Mouse (Mus musculus) heart, postnatal 4 days (tissue): ENCODE results near the gene Atat1. TPM values are rescaled to one million over a fixed set of nuclear protein-coding genes. Genes with fewer than 3 reads are reported as not detected.

Experiments
- DNase-seq: peaks from one replicate; pipeline ENCODE4 v3.0.0; 2021
- total RNA-seq, 2 experiments: library from RNA; stranded (reverse); gene quantifications; 2 replicates each; pipeline ENCODE4 v1.2.3; 2021

Atat1 gene
- total RNA-seq, 2 experiments from 2014 or later = 18.7 to 23.0 TPM

DNA sequence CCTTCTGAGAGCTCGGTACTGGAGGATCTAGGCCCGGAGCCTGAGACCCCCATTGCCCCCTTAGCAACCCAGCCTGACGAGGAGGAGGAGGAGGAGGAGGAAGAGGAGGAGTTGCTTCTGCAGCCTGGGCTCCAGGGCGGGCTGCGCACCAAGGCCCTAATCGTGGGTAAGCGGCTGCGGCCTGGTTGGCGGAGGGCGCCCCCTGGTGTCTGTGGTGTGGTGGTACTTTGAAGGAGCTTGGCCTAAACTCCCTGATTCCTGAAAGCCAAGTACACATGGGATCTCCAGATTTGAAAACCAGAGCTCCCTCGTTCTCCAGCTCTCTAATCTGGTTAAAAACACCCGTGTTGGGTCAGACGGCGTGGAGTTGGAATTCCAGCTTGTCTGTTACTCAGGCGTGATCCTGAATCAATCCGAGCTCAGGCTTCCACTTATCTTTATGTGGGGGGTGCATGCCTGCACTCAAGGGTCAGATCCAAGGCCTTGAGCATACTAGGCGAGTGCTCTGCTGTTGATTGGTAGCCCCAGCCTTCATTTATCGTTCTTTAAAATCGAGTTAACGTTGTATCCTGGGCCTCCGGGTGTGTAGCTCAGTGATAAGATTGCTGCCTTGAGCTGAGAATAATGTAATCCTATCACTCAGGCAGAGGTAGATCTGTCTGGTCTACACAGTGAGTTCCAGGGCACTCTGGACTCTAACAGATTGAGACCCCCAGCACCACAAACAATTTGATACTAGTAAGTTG is 35.9 kb downstream of the Atat1 start:
- peak; percentile 95 for DNase-seq

DNA sequence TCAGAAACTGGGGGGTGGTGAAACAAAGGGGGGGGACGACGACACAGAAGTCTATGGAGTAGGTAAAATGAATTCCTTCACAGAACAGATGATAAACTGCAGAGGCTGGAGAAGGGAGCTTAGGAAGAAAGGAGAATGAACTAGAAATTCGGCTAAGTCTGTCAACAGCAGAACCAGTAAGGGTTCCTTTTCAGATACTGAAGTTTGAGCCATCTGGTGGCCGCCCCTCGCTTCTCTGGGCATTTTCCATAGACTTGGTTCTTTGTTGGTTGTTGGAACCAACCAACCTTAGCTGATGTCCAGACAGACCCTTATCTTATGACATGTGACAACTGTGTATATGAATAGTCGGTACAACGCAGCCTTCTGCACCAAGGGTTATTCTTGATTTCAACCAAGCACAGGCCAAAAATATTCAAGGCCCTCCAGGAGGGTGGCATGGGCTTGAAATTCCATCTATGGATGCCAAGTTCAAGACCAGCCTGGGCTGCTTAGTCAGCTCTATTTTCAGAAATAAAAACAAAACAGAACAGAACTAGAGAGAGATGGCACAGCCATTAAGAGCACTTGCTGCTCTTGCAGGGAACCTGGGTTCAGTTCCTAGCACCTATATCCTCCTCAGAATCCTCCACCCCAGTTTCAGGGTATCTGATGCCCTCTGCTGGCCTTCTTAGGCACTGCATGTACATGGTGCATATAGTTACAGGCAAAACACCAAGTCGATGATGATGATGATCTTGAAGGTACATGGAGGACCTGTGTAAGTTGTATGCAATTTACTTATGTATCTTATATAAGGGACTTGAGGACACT is 38.8 kb downstream of the Atat1 start:
- DNase-seq = peak; percentile 65

DNA sequence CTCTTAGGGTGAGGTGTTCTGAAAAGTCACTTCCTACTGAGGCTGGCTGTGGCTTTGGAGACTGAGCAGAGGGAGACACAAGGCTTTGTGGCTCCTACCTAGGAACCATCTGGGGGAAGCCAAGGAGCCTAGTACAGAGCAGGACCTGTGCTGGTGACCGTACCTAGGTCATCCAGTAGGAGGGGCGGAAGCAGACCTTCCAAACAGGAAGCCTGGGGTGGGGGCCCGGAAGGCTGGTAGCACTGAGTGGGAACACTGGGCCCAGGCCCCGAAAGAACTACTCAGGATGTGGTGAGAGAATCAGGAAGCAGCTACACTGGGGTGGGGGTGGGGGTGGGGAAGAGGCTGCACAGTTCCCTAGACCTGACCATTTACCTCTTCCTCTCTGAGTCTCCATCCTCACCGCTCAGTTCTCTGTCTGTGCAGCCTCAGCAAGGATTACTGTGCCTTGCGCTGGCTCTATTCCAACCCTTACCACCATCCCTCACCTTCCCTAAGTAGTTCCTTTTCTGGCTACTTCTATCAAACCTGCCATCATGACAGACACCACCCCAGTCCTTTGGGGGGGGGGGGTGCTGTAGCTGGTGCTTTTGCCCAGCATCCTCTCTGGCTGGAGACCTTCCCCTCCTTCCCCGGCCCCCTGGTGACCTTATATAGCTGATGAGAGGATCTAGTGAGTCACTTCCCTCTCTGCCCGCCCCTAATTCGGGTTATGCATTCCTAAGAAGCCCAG is 39.6 kb downstream of the Atat1 start:
- peak; percentile 75 for DNase-seq

DNA sequence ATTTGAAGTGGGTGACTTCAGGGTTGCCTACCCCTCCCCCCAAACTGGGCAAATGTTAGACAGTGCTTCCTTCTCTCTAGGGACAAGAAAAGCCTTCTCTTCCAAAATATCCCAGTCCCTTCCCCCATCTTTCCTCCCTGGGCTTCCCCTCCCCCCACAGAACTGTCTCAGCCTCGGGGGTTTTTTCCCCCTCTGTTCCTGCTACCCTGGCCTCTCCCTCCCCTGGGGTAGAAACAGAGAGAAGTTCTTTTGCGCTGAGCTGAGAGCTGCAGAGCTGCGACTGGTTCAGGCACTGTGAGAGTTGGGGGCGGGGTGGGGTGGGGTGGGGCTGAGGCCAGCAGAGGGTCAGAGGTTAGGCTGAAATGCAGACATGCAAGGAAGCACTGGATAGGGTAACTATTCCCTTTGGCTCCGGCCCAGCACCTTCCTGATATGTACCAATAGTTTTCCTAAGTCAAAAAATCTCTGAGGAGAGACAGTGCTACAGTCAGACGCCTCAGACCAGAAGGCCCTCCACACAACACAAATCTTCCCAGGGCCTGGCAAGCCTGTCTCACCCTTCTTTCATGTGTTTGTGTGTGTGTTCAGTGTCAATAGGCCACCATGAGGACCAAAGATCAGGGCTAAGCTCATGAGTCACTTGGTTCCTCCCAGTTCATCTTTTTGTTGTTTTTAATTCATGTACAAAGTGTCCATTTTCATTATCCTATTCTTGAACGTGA is 40.4 kb downstream of the Atat1 start:
- peak; percentile 54 for DNase-seq

DNA sequence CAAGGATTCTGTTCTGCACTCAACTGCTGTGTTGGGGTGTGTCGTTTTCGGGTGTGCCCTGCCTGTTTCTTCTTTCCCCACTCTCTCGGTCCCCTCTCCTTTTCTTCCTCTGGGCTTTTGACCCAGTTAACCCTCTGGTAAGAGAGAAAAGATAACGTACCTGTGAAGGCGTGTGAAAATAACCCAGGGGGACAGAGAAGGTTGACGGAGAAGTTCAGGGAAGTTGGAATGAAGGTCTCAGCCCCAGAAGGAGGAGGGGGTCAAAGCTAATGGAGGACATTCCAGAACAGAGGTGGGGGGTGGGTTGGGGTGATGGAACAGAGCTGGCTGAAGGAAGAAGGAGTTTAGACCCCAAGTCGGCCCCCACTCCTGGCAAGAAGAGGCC is 40.9 kb downstream of the Atat1 start:
- DNase-seq = no peak

DNA sequence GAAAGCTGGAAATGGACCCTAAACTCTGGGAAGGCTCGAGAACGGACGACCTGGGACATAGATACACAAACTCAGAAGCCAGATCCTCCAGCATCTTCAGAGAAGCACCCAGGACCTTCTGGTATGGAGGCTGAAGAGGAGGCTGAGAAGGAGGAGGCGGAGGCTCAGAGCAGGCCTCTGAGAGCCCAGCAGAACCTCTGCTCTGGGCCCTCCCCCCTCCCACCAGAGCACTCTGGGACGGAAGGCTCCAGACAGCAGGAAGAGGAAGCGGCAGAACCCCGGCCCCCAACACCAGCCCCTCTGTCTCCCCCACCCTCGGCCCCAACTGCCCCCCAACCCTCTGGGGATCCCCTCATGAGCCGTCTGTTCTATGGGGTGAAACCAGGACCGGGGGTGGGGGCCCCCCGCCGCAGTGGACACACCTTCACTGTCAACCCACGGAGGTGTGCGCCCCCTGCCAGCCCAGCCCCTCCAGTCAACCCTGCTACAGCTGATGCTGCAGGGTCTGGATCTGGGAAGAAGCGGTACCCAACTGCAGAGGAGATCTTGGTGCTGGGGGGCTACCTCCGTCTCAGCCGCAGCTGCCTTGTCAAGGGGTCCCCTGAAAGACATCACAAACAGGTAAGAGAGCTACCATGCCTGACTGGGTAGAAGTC is 41.6 kb downstream of the Atat1 start:
- peak; percentile 48 for DNase-seq

DNA sequence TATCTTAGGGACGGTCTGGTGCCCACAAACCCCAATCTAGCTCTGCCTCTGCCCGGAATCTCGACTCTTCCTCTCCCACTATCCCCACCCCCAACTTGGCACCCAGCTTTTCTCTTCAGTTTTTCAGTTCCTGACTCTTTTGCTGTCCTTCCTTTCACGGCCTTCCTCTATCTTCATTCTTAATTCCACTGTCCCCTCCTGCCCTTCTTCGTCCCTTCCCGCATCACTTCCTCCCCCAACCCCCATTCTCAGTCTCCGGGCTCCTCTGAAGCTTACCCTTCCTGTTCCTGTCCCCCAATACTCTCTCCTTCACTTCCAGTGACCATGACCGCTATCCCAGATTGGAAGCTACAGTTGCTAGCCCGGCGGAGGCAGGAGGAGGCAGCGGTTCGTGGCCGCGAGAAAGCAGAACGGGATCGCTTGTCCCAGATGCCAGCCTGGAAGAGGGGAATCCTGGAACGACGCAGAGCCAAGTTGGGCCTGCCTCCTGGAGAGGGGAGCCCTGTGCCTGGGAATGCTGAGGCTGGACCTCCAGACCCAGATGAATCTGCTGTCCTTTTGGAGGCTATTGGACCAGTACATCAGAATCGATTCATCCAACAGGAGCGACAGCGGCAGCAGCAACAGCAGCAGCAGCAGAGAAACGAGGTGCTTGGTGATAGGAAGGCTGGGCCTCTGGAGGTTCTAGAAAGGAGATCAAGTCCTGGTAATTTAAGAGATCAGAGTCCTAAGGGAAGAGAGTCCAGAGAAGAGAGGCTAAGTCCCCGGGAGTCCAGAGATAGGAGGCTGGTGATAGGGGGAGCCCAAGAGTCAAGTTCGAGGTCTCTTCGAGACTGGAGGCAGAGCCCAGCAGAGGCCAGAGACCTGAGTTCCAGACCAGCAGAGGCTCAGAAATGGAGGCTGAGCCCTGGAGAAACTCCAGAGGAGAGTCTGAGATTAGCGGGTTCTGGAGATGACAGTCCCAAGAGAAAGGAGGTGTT is 42.7 kb downstream of the Atat1 start:
- peak; percentile 54 for DNase-seq

DNA sequence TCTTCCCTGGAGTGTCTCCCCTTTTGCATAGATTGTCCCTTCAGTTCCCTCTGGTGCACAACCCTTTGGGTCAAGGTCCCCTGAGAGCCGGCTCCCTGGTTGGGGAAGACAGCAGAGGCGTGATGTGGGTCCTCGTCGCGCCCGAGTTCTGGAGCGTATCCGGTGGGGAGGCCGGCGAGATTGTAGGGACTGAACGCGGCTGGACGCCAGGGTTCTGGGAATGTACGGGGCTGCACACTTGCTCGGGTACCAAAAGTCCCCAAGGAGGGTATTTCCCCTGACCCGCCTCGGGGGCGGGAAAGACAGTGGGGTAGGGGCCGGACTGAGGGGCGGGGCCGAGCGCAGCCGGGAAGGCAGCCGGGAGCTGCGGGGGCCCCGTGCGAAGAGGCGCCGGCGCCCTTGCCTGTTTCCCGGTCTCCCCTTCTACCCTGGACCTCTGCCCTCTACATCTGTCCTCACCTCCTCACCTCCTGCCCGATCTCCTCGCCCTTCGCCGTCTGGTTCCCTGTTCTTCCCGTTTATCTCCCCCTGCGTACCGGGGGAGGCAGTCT is 43.5 kb downstream of the Atat1 start:
- DNase-seq = peak; percentile 82

DNA sequence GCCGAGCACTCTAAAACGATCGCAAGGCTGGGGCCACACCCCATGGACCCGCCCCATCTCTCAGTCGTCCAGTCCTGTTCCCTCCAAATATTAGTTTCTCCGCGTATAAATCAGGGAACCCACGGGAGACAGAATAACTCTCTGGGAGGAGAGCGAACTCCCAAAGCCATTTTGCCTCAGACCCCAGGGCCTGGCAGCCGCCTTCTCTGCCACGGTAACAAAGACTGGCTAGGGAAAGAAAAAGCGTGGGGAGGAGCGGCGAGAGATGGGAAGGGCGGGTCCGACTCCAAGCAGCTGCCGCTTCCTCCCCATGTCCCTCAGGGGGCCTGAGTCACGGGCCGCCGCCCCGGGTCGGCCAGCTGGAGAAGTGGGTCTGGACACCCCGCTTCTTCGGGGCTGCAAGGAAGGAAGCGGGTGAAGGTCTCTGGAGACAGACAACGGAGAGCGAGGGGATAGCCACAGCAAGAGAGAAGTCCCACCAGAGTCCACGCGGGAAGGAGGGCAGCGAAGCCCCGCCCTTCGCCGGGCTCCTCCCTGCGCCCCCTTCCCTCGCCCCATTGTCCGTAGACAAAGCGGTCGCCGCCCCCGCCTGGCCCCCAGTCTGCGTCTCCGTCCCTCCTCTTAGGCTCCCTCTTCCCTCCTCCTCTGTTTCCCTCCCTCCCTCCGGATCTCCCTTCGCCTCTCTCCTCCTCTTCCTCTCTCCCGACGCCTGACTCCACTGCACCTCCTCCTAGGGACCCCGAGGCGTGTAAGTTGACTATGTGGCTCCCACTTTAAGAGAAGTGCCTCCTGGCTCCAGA is 44.2 kb downstream of the Atat1 start, which contains the start of gene Ppp1r18:
Ppp1r18 (plus strand) TSS at position 113 of the 800 bp plus-strand sequence.
- peak; percentile 88 for DNase-seq

DNA sequence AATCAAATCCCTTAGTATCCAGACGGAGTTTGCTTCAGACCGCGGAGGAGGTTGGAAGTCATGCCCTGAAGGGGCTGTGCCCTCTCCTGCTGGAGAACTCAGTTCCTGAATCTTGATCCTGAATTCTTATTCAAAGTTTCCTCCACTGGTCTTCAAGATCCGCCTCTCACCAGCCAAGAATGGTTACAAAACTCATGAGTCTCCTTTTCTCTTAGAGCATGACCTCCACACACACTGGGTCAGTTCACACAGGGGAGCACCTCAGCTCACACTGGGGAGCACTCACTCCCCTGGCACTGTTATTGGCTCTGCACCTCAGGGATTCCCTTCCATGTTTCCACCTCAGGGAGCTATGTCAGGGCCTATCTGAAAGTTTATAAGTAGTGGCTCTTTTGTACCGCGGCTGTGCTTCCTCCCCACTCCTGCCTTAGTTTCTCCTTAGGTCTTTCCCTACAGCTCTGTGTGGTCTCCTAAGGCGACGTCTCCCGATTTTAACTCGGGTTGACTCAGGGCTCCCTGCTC is 45.0 kb downstream of the Atat1 start:
- DNase-seq = no peak

DNA sequence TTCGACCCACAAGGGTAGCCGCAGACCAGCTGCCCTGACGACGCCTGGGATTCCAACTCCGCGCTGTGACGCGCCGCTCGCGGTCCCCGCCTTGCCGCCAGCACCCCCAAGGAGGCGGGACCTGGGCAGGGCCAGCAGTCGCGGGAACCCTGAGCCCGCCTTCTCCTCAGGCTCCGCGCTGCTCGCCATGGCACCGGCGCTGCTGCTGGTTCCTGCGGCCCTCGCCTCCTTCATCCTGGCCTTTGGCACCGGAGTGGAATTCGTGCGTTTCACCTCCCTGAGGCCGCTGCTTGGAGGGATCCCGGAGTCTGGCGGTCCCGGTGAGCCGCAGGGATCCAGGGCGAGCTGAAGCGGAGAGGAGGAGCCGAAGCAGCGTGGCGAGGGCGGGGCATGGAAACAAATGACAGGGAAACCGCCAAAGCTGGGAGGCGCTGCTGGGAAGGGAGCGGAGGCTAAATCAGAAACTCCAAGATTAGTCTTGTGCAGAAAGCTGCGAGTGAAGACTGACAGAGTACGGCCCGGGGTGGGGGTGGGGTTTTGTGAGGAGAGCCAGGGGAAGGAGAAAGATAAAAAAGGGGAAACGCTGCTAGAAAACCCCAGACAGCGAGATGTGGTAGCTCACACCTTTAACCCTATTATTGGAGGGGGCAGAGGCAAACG is 48.5 kb downstream of the Atat1 start, which contains the start of gene Nrm:
Nrm (plus strand) TSS at position 121 of the 660 bp plus-strand sequence.
- peak; percentile 92 for DNase-seq

DNA sequence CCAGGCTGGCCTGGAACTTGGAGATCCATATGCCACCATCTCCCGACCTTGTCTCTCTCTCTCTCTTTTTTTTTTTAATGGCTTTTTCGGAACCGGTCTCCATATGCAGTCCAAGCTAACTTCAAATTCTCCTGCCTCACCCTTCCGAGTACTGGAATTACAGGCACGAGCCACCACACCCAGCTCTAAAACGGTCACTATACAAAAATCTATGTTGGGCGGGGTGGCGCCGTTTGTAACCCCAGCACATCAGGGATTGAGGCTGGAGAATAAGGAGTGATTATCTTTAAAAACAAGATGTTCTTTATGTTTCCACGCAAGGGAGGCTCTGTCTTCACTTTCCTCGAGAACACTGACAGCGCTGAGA is 49.1 kb downstream of the Atat1 start:
- DNase-seq = no peak

DNA sequence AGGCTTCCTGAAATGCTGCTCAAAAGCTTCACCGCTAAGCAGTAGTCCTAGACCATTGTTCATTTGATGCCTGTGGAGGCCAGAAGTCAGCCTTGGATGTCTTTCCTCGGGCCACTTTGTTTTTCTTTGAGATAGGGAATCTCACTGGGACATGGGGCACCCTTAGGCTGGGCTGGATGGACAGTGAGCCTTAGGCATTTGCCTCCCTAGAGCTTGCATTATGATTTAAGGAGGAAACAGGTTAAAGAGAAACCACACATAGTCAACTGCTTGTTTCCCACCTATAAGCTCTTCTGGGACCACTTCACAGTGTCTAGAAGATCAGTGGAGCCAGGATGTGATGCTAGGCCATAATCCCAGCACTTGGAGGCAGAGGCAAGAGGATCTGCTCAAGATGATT is 50.0 kb downstream of the Atat1 start:
- DNase-seq = no peak

DNA sequence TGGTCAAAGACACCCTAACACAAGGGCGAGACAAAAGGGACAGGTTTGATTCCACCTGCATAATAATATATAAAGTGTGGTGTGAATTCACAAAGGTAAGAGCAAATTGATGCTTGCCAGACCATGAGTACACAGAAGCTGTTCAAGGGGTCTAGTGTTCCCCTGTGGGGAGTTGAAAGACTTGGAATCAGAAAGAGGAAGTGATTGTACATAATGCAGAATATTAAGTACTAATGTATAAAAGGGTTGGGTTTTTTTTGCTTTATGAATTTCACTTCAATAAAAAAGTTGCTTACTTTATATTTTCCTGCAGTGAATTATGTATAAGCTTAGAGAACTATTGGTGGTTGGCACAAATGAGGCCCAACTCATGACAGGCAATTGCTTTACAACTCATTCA is 50.5 kb downstream of the Atat1 start:
- no peak for DNase-seq

DNA sequence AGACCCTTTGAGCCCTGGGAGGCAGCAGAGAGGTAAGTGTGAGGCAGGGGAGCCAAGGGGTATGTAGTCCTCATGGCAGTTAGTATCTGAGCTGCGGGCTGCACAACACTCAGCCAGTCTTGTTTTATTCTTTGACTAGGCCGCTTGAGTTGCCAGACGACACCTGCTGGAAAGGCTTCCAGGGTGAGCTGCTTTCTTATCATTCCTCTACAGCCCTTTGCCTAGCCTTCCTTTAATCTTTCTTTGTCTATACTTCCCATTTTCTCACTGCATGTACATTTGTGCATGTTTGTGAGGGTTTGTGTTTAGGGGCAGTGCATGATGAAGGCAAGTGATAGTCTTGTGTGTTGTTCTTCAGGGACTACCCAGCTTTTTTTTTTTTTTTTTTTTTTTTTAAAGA is 58.9 kb downstream of the Atat1 start:
- no peak for DNase-seq

DNA sequence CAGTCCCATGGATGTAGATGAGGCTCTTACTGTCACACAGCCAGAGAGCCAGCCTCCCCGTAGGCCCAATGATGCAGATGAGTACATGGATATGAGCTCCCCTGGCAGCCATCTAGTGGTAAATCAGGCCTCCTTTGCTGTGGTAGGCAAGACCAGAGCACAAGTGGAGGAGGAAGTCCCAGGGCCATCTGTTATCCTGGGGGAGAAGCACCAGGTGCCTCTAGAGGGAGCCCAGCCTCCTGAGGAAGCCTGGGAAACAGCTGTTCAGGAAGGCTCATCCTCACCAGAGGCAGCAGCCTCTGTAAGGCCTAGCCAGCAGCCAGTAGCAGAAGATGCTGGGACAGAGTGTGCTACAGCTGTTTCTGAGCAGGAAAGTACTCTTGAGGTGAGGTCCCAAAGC is 61.8 kb downstream of the Atat1 start:
- DNase-seq = peak; percentile 28
